Mouse (Mus musculus) liver, embryonic 13.5 days (tissue): ENCODE data around the gene Snx4. TPM values are rescaled to one million over a fixed set of nuclear protein-coding genes. Genes with fewer than 3 reads are reported as not detected.
A peak's percentile ranks its signal among the peaks of the same experiment; 100 is the strongest.
"Not testable (repeated sequence)": the region's sequence is repeated elsewhere in the genome, so short reads cannot be mapped to it uniquely, and the experiment has no call there.

Experiments used
- ATAC-seq: fragments of 200-750 bp; cut with Nextera tagmentation; 2 replicates; pipeline ENCODE4 v1.8.0; 2017; ENCODE audit warnings: low read depth, mild to moderate bottlenecking, moderate number of reproducible peaks, moderate library complexity
- DNase-seq: peaks from one replicate; pipeline ENCODE4 v3.0.0; 2022
- H3K27ac ChIP-seq: fragments of 300-500 bp; sonication (generic); 2 replicates; pipeline ENCODE4 v1.5.1; 2015; ENCODE audit warnings: moderate library complexity, mild to moderate bottlenecking, inconsistent platforms
- H3K27me3 ChIP-seq: fragments of 300-500 bp; sonication (generic); 2 replicates; pipeline ENCODE4 v1.6.1; 2015; ENCODE audit warnings: mild to moderate bottlenecking, inconsistent platforms
- H3K36me3 ChIP-seq: fragments of 300-500 bp; sonication (generic); 2 replicates; pipeline ENCODE4 v1.6.1; 2015; ENCODE audit warnings: mild to moderate bottlenecking, inconsistent platforms
- H3K4me1 ChIP-seq: fragments of 300-500 bp; sonication (generic); replicated peaks from 2 replicates; pipeline ENCODE4 v1.6.1; 2015; ENCODE audit warnings: inconsistent platforms
- H3K4me2 ChIP-seq: fragments of 300-500 bp; sonication (generic); 2 replicates; pipeline ENCODE4 v1.6.1; 2015; ENCODE audit warnings: inconsistent platforms, mild to moderate bottlenecking, moderate library complexity
- H3K4me3 ChIP-seq: fragments of 300-500 bp; sonication (generic); replicated peaks from 2 replicates; pipeline ENCODE4 v1.5.1; 2015; ENCODE audit warnings: mild to moderate bottlenecking, inconsistent platforms
- H3K9ac ChIP-seq: fragments of 300-500 bp; sonication (generic); 2 replicates; pipeline ENCODE4 v1.6.1; 2015; ENCODE audit warnings: mild to moderate bottlenecking, inconsistent platforms
- H3K9me3 ChIP-seq: fragments of 300-500 bp; sonication (generic); replicated peaks from 2 replicates; pipeline ENCODE4 v1.6.1; 2016; ENCODE audit warnings: inconsistent platforms
- WGBS: fragments of 180-500 bp; shearing (Covaris S2); methylation state at CpG from one replicate; pipeline ENCODE4 v1.1.7; 2015; ENCODE audit not compliant: insufficient replicate concordance; 5-methylcytosine and 5-hydroxymethylcytosine counted together
- polyA plus RNA-seq: library from polyadenylated mRNA; unstranded; fragments of >200 nt; fragmentation: Nextera tagmentation; extraction: Ambion mirVana; gene quantifications from 2 replicates; pipeline ENCODE4 v1.2.1, GENCODE M21; 2015

Snx4 gene
- polyA plus RNA-seq, result 25.8 and 31.7 TPM in 2 replicates

- peak within 1 kb of the TSS; percentile 90 for H3K4me3 ChIP-seq
- under 1% methylated on average over 71 of the region's 72 CpGs for WGBS
- DNase-seq, result peak; percentile 87
- H3K36me3 ChIP-seq, result no peaks in the 10 kb centered on the region
- ATAC-seq, result peak; percentile 89
- H3K27ac ChIP-seq, result peak within 1 kb of the TSS; percentile 71
- H3K27me3 ChIP-seq, result no peaks in the 10 kb centered on the region
- H3K9me3 ChIP-seq, result no peaks in the 10 kb centered on the region
- peak within 1 kb of the TSS; percentile 83 for H3K9ac ChIP-seq
- H3K4me1 ChIP-seq, result peaks cover 17% of the 10 kb centered on the region
- H3K4me2 ChIP-seq, result peak within 1 kb of the TSS; percentile 94
These were observed at the start of gene Snx4 for GRCm38 (mm10) chr16:33251194-33252051. TSS of gene Snx4 (plus strand) at chr16:33251442.

GRCm38 (mm10) chr16:33210812-33211211 is 40.4 kb upstream of the Snx4 start:
- Histone ChIP-seq H3K4me3 (no peak overlapping the region), H3K9ac (no peak overlapping the region), H3K36me3 (peaks cover 48% of the 10 kb centered on the region), H3K4me1 (no peaks in the 10 kb centered on the region), H3K4me2 (no peak overlapping the region), H3K27ac (no peak overlapping the region), H3K27me3 (no peaks in the 10 kb centered on the region), H3K9me3 (no peaks in the 10 kb centered on the region)
- no peak for DNase-seq
- WGBS, result 75% methylated on average over 2 of the region's 2 CpGs
- ATAC-seq, result no peak

GRCm38 (mm10) chr16:33216313-33217003 is 34.8 kb upstream of the Snx4 start:
- Histone ChIP-seq H3K4me1 (no peaks in the 10 kb centered on the region), H3K4me2 (no peak overlapping the region), H3K27me3 (no peaks in the 10 kb centered on the region), H3K27ac (no peak overlapping the region), H3K4me3 (no peak overlapping the region), H3K9ac (no peak overlapping the region), H3K36me3 (peaks cover 27% of the 10 kb centered on the region), H3K9me3 (no peaks in the 10 kb centered on the region)
- WGBS, result 80% methylated on average over 9 of the region's 9 CpGs
- ATAC-seq, result no peak
- no peak for DNase-seq

GRCm38 (mm10) chr16:33217553-33218085 is 33.6 kb upstream of the Snx4 start:
- H3K9me3 ChIP-seq, H3K4me1 ChIP-seq, H3K9ac ChIP-seq, H3K4me2 ChIP-seq, ATAC-seq, DNase-seq, H3K27me3 ChIP-seq, H3K27ac ChIP-seq, H3K4me3 ChIP-seq: not testable (repeated sequence)
- H3K36me3 ChIP-seq, result peaks cover 30% of the 10 kb centered on the region
- WGBS, result 70% methylated on average over 2 of the region's 3 CpGs

GRCm38 (mm10) chr16:33222482-33222881 is 28.8 kb upstream of the Snx4 start:
- Histone ChIP-seq H3K4me2 (no peak overlapping the region), H3K4me3 (no peak overlapping the region), H3K27ac (no peak overlapping the region), H3K27me3 (no peaks in the 10 kb centered on the region), H3K4me1 (no peaks in the 10 kb centered on the region), H3K36me3 (peaks cover 25% of the 10 kb centered on the region), H3K9ac (no peak overlapping the region), H3K9me3 (no peaks in the 10 kb centered on the region)
- 69% methylated on average over 3 of the region's 3 CpGs for WGBS
- ATAC-seq, result no peak
- no peak for DNase-seq

GRCm38 (mm10) chr16:33224381-33224780 is 26.9 kb upstream of the Snx4 start:
- Histone ChIP-seq H3K4me2 (no peak overlapping the region), H3K4me3 (no peak overlapping the region), H3K4me1 (no peaks in the 10 kb centered on the region), H3K9ac (no peak overlapping the region), H3K9me3 (no peaks in the 10 kb centered on the region), H3K36me3 (peaks cover 41% of the 10 kb centered on the region), H3K27ac (no peak overlapping the region), H3K27me3 (no peaks in the 10 kb centered on the region)
- no peak for ATAC-seq
- no peak for DNase-seq
- 76% methylated on average over 5 of the region's 5 CpGs for WGBS

GRCm38 (mm10) chr16:33234128-33234527 is 17.1 kb upstream of the Snx4 start:
- Histone ChIP-seq H3K4me2 (no peak overlapping the region), H3K27me3 (no peaks in the 10 kb centered on the region), H3K27ac (no peak overlapping the region), H3K9me3 (no peaks in the 10 kb centered on the region), H3K36me3 (peaks cover 25% of the 10 kb centered on the region), H3K4me3 (no peak overlapping the region), H3K9ac (no peak overlapping the region), H3K4me1 (no peaks in the 10 kb centered on the region)
- 87% methylated on average over 12 of the region's 12 CpGs for WGBS
- DNase-seq (no peak), ATAC-seq (no peak)

- 80% methylated on average over 6 of the region's 6 CpGs for WGBS
- Histone ChIP-seq H3K4me3 (no peak overlapping the region), H3K4me1 (no peaks in the 10 kb centered on the region), H3K4me2 (no peak overlapping the region), H3K9me3 (no peaks in the 10 kb centered on the region), H3K27me3 (no peaks in the 10 kb centered on the region), H3K27ac (no peak overlapping the region), H3K36me3 (peaks cover 34% of the 10 kb centered on the region), H3K9ac (no peak overlapping the region)
- no peak for ATAC-seq
- no peak for DNase-seq
These were observed 15.1 kb upstream of the Snx4 start for GRCm38 (mm10) chr16:33236151-33236550.

- no peak overlapping the region for H3K4me2 ChIP-seq
- H3K27me3 ChIP-seq, result no peaks in the 10 kb centered on the region
- no peak for ATAC-seq
- H3K9ac ChIP-seq, result no peak overlapping the region
- peaks cover 48% of the 10 kb centered on the region for H3K36me3 ChIP-seq
- no peak overlapping the region for H3K27ac ChIP-seq
- H3K4me1 ChIP-seq, result no peaks in the 10 kb centered on the region
- no peak overlapping the region for H3K4me3 ChIP-seq
- no peaks in the 10 kb centered on the region for H3K9me3 ChIP-seq
- 75% methylated on average over 2 of the region's 2 CpGs for WGBS
- no peak for DNase-seq
These were observed 11.9 kb upstream of the Snx4 start for GRCm38 (mm10) chr16:33239305-33239704.

- Histone ChIP-seq H3K4me1 (no peaks in the 10 kb centered on the region), H3K27me3 (no peaks in the 10 kb centered on the region), H3K36me3 (peaks cover 50% of the 10 kb centered on the region), H3K9me3 (no peaks in the 10 kb centered on the region), H3K4me3 (no peak overlapping the region), H3K27ac (no peak overlapping the region), H3K9ac (no peak overlapping the region), H3K4me2 (no peak overlapping the region)
- DNase-seq (no peak), ATAC-seq (no peak)
- 74% methylated on average over 6 of the region's 6 CpGs for WGBS
These were observed 9.2 kb upstream of the Snx4 start for GRCm38 (mm10) chr16:33242046-33242445.

GRCm38 (mm10) chr16:33244136-33244691 is 7.0 kb upstream of the Snx4 start:
- Histone ChIP-seq H3K36me3 (peaks cover 41% of the 10 kb centered on the region), H3K4me1 (no peaks in the 10 kb centered on the region), H3K9ac (no peak overlapping the region), H3K27me3 (no peaks in the 10 kb centered on the region), H3K4me3 (no peak overlapping the region), H3K4me2 (no peak overlapping the region), H3K9me3 (no peaks in the 10 kb centered on the region), H3K27ac (no peak overlapping the region)
- ATAC-seq (no peak), DNase-seq (no peak)
- 80% methylated on average over 6 of the region's 6 CpGs for WGBS
